Mouse (Mus musculus): Measurements from ENCODE around the gene Men1. TPM values are rescaled to one million over a fixed set of nuclear protein-coding genes. Genes with fewer than 3 reads are reported as not detected.

The Men1 gene
- polyA plus RNA-seq, 1 experiment from 2014 or later = 49.7 TPM

GRCm38 (mm10) chr19:6370175-6370574 is 35.4 kb downstream of the Men1 start:
- peaks cover 47% of the 10 kb centered on the region for H3K36me3 ChIP-seq (replicated peaks; ENCODE audit: control insufficient read depth, insufficient read depth, low read depth, low read length)
- WGBS = 85% methylated on average over 2 of the region's 2 CpGs

DNA sequence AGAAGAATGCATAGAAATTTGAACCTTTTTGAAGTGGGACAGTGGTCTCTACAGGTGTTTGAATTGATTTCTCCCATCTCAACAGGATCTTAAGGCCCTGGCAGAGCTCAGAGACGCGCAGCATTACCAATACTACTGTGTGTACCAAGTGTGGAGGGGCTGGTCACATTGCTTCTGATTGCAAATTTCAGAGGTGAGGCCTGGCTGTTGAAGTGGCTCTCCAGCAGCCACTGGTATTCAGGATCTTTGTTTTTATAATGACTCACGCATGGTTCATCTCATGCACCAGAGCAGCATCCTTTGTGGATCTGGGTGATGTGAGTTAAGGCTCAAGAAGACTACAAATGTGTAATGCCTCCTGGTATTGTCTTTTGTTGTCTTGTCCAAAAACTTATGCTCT is 37.7 kb downstream of the Men1 start:
- Histone ChIP-seq H3K4me2 (ENCODE audit: low read depth, low read length) (no peak overlapping the region), H3K36me3 (replicated peaks; ENCODE audit: control insufficient read depth, insufficient read depth, low read depth, low read length) (peaks cover 53% of the 10 kb centered on the region), H3K27ac (replicated peaks; ENCODE audit: low read depth, low read length) (no peak overlapping the region), H3K4me3 (ENCODE audit: low read depth, low read length) (no peak overlapping the region), H3K9ac (replicated peaks; ENCODE audit: low read length) (no peak overlapping the region), H3K9me3 (replicated peaks; ENCODE audit: control insufficient read depth, low read length) (no peaks in the 10 kb centered on the region), H3K4me1 (ENCODE audit: control insufficient read depth, insufficient read depth, low read length) (no peaks in the 10 kb centered on the region), H3K27me3 (ENCODE audit: control insufficient read depth, insufficient read depth, low read length) (no peaks in the 10 kb centered on the region)
- ATAC-seq (replicated peaks; ENCODE audit: insufficient number of reproducible peaks, low FRiP score, low TSS enrichment, low read depth) (no peak), DNase-seq (ENCODE audit: low spot score) (no peak)
- 87% methylated on average over 3 of the region's 3 CpGs for WGBS

More at GRCm38 (mm10) chr19:6370175-6370574, 35.4 kb downstream of the Men1 start:
- no peak overlapping the region for H3K4me3 ChIP-seq (ENCODE audit: low read depth, low read length)
- ATAC-seq (replicated peaks; ENCODE audit: insufficient number of reproducible peaks, low FRiP score, low TSS enrichment, low read depth) = no peak
- H3K4me2 ChIP-seq (ENCODE audit: low read depth, low read length) = no peak overlapping the region
- H3K27me3 ChIP-seq (ENCODE audit: control insufficient read depth, insufficient read depth, low read length) = no peaks in the 10 kb centered on the region
- H3K9ac ChIP-seq (replicated peaks; ENCODE audit: low read length) = no peak overlapping the region
- no peaks in the 10 kb centered on the region for H3K9me3 ChIP-seq (replicated peaks; ENCODE audit: control insufficient read depth, low read length)
- DNase-seq (ENCODE audit: low spot score) = no peak
- H3K27ac ChIP-seq (replicated peaks; ENCODE audit: low read depth, low read length) = no peak overlapping the region
- no peaks in the 10 kb centered on the region for H3K4me1 ChIP-seq (ENCODE audit: control insufficient read depth, insufficient read depth, low read length)

- H3K9ac ChIP-seq (replicated peaks; ENCODE audit: low read length) = no peak overlapping the region
- H3K27me3 ChIP-seq (ENCODE audit: control insufficient read depth, insufficient read depth, low read length) = no peaks in the 10 kb centered on the region
- DNase-seq (ENCODE audit: low spot score) (peak; percentile 80), ATAC-seq (replicated peaks; ENCODE audit: insufficient number of reproducible peaks, low FRiP score, low TSS enrichment, low read depth) (no peak)
- H3K9me3 ChIP-seq (replicated peaks; ENCODE audit: control insufficient read depth, low read length) = no peaks in the 10 kb centered on the region
- H3K4me2 ChIP-seq (ENCODE audit: low read depth, low read length) = no peak overlapping the region
- no peak overlapping the region for H3K4me3 ChIP-seq (ENCODE audit: low read depth, low read length)
- 75% methylated on average over 12 of the region's 12 CpGs for WGBS
- H3K27ac ChIP-seq (replicated peaks; ENCODE audit: low read depth, low read length) = no peak overlapping the region
- H3K36me3 ChIP-seq (replicated peaks; ENCODE audit: control insufficient read depth, insufficient read depth, low read depth, low read length) = peaks cover 58% of the 10 kb centered on the region
- no peaks in the 10 kb centered on the region for H3K4me1 ChIP-seq (ENCODE audit: control insufficient read depth, insufficient read depth, low read length)
Observed at GRCm38 (mm10) chr19:6373539-6374400, 39.0 kb downstream of the Men1 start.

- Histone ChIP-seq H3K27me3 (ENCODE audit: control insufficient read depth, insufficient read depth, low read length) (no peaks in the 10 kb centered on the region), H3K4me3 (ENCODE audit: low read depth, low read length) (no peak overlapping the region)
Observed at GRCm38 (mm10) chr19:6374571-6374970, 39.8 kb downstream of the Men1 start.

DNA sequence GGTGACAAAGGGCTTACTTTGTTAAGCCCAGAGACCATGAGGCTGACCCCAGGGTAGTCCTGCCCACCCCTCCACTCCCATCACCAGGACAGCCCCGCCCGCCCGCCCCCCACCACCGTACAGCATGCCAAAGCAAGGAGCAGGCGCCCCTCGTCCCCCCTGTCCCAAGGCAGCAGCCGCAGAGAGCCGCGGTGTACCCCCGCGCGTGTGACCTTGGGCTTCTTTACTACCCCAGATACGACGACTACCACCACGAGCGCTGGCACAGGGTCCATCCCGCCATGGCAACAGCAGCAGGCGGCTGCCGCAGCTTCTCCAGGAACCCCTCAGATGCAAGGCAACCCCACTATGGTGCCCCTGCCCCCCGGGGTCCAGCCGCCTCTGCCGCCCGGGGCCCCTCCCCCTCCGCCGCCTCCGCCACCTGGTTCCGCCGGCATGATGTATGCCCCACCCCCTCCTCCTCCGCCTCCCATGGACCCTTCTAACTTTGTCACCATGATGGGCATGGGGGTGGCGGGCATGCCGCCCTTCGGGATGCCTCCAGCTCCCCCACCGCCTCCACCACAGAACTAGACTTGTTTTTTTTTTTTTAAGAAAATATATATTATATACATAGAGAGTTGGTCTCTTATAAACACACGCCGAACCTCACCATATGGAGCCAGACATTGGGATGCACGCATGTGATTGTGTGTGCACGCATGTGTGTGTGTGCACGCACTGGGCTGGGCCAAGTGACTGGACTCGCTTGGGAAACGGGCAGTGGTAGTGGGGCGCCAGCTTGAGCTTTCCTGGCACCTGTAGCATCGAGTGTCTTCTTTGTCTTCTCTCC is 40.9 kb downstream of the Men1 start:
- H3K4me3 ChIP-seq (ENCODE audit: low read depth, low read length) = no peak overlapping the region
- 89% methylated on average over 41 of the region's 42 CpGs for WGBS
- no peak overlapping the region for H3K27ac ChIP-seq (replicated peaks; ENCODE audit: low read depth, low read length)
- H3K9ac ChIP-seq (replicated peaks; ENCODE audit: low read length) = no peak overlapping the region
- no peaks in the 10 kb centered on the region for H3K27me3 ChIP-seq (ENCODE audit: control insufficient read depth, insufficient read depth, low read length)
- H3K4me2 ChIP-seq (ENCODE audit: low read depth, low read length) = no peak overlapping the region
- H3K36me3 ChIP-seq (replicated peaks; ENCODE audit: control insufficient read depth, insufficient read depth, low read depth, low read length) = peaks cover 52% of the 10 kb centered on the region
- ATAC-seq (replicated peaks; ENCODE audit: insufficient number of reproducible peaks, low FRiP score, low TSS enrichment, low read depth) = no peak; the same call in 1 of the 2 replicates
- DNase-seq (ENCODE audit: low spot score) = no peak
- no peaks in the 10 kb centered on the region for H3K9me3 ChIP-seq (replicated peaks; ENCODE audit: control insufficient read depth, low read length)
- no peaks in the 10 kb centered on the region for H3K4me1 ChIP-seq (ENCODE audit: control insufficient read depth, insufficient read depth, low read length)

More at GRCm38 (mm10) chr19:6374571-6374970, 39.8 kb downstream of the Men1 start:
- no peak overlapping the region for H3K9ac ChIP-seq (replicated peaks; ENCODE audit: low read length)
- DNase-seq (ENCODE audit: low spot score) (no peak), ATAC-seq (replicated peaks; ENCODE audit: insufficient number of reproducible peaks, low FRiP score, low TSS enrichment, low read depth) (no peak)
- H3K27ac ChIP-seq (replicated peaks; ENCODE audit: low read depth, low read length) = no peak overlapping the region
- H3K36me3 ChIP-seq (replicated peaks; ENCODE audit: control insufficient read depth, insufficient read depth, low read depth, low read length) = peaks cover 55% of the 10 kb centered on the region
- no peak overlapping the region for H3K4me2 ChIP-seq (ENCODE audit: low read depth, low read length)
- 99% methylated on average over 10 of the region's 10 CpGs for WGBS
- no peaks in the 10 kb centered on the region for H3K9me3 ChIP-seq (replicated peaks; ENCODE audit: control insufficient read depth, low read length)
- H3K4me1 ChIP-seq (ENCODE audit: control insufficient read depth, insufficient read depth, low read length) = no peaks in the 10 kb centered on the region

GRCm38 (mm10) chr19:6376255-6376564 is 41.4 kb downstream of the Men1 start:
- no peak overlapping the region for H3K4me3 ChIP-seq (ENCODE audit: low read depth, low read length)
- DNase-seq (ENCODE audit: low spot score) = peak; percentile 51

DNA sequence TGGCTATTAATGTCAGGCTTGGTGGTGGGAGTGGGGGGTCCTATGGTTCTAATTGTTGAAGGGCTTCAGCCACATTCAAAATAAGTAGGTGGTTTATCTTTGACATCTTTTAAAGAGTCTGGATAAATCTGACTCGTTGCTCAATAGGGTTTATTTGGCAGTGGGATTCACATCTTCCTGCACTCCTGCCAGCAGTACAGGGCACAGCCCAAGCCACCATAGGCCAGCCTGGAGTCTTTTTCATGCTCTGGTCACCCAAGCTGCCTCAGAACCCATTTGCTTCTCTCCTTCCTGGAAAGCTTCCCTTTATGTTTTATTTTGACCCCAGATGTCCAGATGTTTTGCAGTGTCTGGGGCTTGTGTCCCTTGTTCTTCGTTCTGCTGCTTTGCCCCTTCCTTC is 41.9 kb downstream of the Men1 start:
- no peaks in the 10 kb centered on the region for H3K9me3 ChIP-seq (replicated peaks; ENCODE audit: control insufficient read depth, low read length)
- DNase-seq (ENCODE audit: low spot score) = no peak
- no peaks in the 10 kb centered on the region for H3K4me1 ChIP-seq (ENCODE audit: control insufficient read depth, insufficient read depth, low read length)
- H3K4me2 ChIP-seq (ENCODE audit: low read depth, low read length) = no peak overlapping the region
- H3K36me3 ChIP-seq (replicated peaks; ENCODE audit: control insufficient read depth, insufficient read depth, low read depth, low read length) = peaks cover 43% of the 10 kb centered on the region
- no peak overlapping the region for H3K27ac ChIP-seq (replicated peaks; ENCODE audit: low read depth, low read length)
- no peak overlapping the region for H3K4me3 ChIP-seq (ENCODE audit: low read depth, low read length)
- no peak overlapping the region for H3K9ac ChIP-seq (replicated peaks; ENCODE audit: low read length)
- 80% methylated on average over 2 of the region's 2 CpGs for WGBS
- H3K27me3 ChIP-seq (ENCODE audit: control insufficient read depth, insufficient read depth, low read length) = no peaks in the 10 kb centered on the region
- ATAC-seq (replicated peaks; ENCODE audit: insufficient number of reproducible peaks, low FRiP score, low TSS enrichment, low read depth) = no peak

More at GRCm38 (mm10) chr19:6376255-6376564, 41.4 kb downstream of the Men1 start:
- no peaks in the 10 kb centered on the region for H3K27me3 ChIP-seq (ENCODE audit: control insufficient read depth, insufficient read depth, low read length)
- no peak overlapping the region for H3K4me2 ChIP-seq (ENCODE audit: low read depth, low read length)
- no peak overlapping the region for H3K9ac ChIP-seq (replicated peaks; ENCODE audit: low read length)
- no peak for ATAC-seq (replicated peaks; ENCODE audit: insufficient number of reproducible peaks, low FRiP score, low TSS enrichment, low read depth)
- WGBS = 84% methylated on average over 14 of the region's 14 CpGs
- H3K4me1 ChIP-seq (ENCODE audit: control insufficient read depth, insufficient read depth, low read length) = no peaks in the 10 kb centered on the region
- no peaks in the 10 kb centered on the region for H3K9me3 ChIP-seq (replicated peaks; ENCODE audit: control insufficient read depth, low read length)
- no peak overlapping the region for H3K27ac ChIP-seq (replicated peaks; ENCODE audit: low read depth, low read length)
- peaks cover 47% of the 10 kb centered on the region for H3K36me3 ChIP-seq (replicated peaks; ENCODE audit: control insufficient read depth, insufficient read depth, low read depth, low read length)
